Mouse (Mus musculus): ENCODE measurements around the gene Prx.

Prx gene

DNA sequence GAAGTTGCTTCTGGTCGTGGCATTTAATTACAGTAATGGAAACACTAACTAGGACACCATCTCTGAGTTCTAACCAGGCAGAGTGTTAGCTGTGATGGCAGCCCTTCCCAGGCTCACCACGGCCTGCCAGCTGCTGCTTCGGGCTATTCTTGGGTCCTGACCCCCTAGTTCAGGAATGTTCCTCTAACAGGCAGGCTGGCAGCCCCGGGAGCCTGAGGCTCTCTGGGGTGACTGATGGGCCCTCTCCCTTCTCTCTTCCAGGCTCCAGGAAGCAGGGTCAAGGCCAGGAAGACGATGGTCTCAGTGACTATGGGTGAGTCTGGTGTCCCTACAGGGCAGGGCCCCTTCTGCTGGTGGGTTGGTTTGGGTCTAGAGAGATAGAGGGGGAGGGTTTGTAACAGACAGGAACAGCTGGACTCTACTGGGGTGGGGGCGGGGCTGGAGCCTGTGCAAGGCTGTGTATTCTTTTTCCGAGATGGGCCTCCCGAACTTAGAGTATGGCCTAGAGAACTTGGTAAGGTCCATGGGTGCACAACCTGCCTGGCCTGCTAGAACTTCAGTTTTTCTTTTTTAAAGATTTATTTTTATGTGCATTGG, 61.3 kb downstream of the Prx start:
- DNase-seq (ENCODE audit: low spot score in 2 of 2): no peak

- no peak for DNase-seq (ENCODE audit: low spot score in 2 of 2)
Observed at GRCm38 (mm10) chr7:27560978-27561377, 61.9 kb downstream of the Prx start.
